Mouse (Mus musculus) liver, embryonic 13.5 days (tissue): ENCODE measurements around the gene AU022252. TPM values are rescaled to one million over a fixed set of nuclear protein-coding genes. Genes with fewer than 3 reads are reported as not detected.
A peak's percentile ranks its signal among the peaks of the same experiment; 100 is the strongest.

Experiments
- ATAC-seq: fragments of 200-750 bp; cut with Nextera tagmentation; 2 replicates; pipeline ENCODE4 v1.8.0; 2017; ENCODE audit warnings: low read depth, mild to moderate bottlenecking, moderate number of reproducible peaks, moderate library complexity
- DNase-seq: peaks from one replicate; pipeline ENCODE4 v3.0.0; 2022
- H3K27ac ChIP-seq: fragments of 300-500 bp; sonication (generic); 2 replicates; pipeline ENCODE4 v1.5.1; 2015; ENCODE audit warnings: moderate library complexity, mild to moderate bottlenecking, inconsistent platforms
- H3K27me3 ChIP-seq: fragments of 300-500 bp; sonication (generic); 2 replicates; pipeline ENCODE4 v1.6.1; 2015; ENCODE audit warnings: mild to moderate bottlenecking, inconsistent platforms
- H3K36me3 ChIP-seq: fragments of 300-500 bp; sonication (generic); 2 replicates; pipeline ENCODE4 v1.6.1; 2015; ENCODE audit warnings: mild to moderate bottlenecking, inconsistent platforms
- H3K4me1 ChIP-seq: fragments of 300-500 bp; sonication (generic); replicated peaks from 2 replicates; pipeline ENCODE4 v1.6.1; 2015; ENCODE audit warnings: inconsistent platforms
- H3K4me2 ChIP-seq: fragments of 300-500 bp; sonication (generic); 2 replicates; pipeline ENCODE4 v1.6.1; 2015; ENCODE audit warnings: inconsistent platforms, mild to moderate bottlenecking, moderate library complexity
- H3K4me3 ChIP-seq: fragments of 300-500 bp; sonication (generic); replicated peaks from 2 replicates; pipeline ENCODE4 v1.5.1; 2015; ENCODE audit warnings: mild to moderate bottlenecking, inconsistent platforms
- H3K9ac ChIP-seq: fragments of 300-500 bp; sonication (generic); 2 replicates; pipeline ENCODE4 v1.6.1; 2015; ENCODE audit warnings: mild to moderate bottlenecking, inconsistent platforms
- H3K9me3 ChIP-seq: fragments of 300-500 bp; sonication (generic); replicated peaks from 2 replicates; pipeline ENCODE4 v1.6.1; 2016; ENCODE audit warnings: inconsistent platforms
- WGBS: fragments of 180-500 bp; shearing (Covaris S2); methylation state at CpG from one replicate; pipeline ENCODE4 v1.1.7; 2015; ENCODE audit not compliant: insufficient replicate concordance; 5-methylcytosine and 5-hydroxymethylcytosine counted together
- polyA plus RNA-seq: library from polyadenylated mRNA; unstranded; fragments of >200 nt; fragmentation: Nextera tagmentation; extraction: Ambion mirVana; gene quantifications from 2 replicates; pipeline ENCODE4 v1.2.1, GENCODE M21; 2015

AU022252 gene
- polyA plus RNA-seq, 1 experiment from 2014 or later = 16.1 TPM

DNA sequence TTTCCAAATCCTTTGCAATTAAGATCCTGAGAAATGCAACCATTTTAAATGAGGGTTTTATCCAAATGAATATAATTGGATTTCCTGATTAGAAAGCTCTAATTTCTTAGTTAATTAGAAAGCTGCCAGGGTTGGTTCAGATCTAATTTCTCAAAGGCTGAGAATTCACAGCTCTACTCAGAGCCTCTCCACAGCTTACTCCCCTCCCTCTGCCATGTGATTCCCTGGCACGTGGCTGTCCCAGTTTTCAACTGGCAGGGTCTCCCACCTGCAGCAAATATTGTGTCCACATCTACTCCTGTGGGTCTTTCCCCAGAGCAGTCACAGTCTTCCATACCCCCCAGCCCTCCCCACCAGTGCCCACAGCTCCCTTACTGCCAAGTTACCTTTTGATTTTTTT, 49.0 kb downstream of the AU022252 start:
- Histone ChIP-seq H3K9me3 (no peaks in the 10 kb centered on the region), H3K36me3 (peaks cover 100% of the 10 kb centered on the region), H3K4me3 (peak overlapping the region; percentile 20; the same call in 1 of the 2 replicates), H3K9ac (0 out of 2 replicates have a peak overlapping the region, but pooled peaks have one; percentile 3), H3K27ac (peak overlapping the region; percentile 53; the same call in 1 of the 2 replicates), H3K4me1 (peaks cover 89% of the 10 kb centered on the region), H3K27me3 (no peaks in the 10 kb centered on the region), H3K4me2 (peak overlapping the region; percentile 25)
- DNase-seq = no peak
- WGBS = 55% methylated on average over 1 of the region's 1 CpGs
- ATAC-seq = no peak

DNA sequence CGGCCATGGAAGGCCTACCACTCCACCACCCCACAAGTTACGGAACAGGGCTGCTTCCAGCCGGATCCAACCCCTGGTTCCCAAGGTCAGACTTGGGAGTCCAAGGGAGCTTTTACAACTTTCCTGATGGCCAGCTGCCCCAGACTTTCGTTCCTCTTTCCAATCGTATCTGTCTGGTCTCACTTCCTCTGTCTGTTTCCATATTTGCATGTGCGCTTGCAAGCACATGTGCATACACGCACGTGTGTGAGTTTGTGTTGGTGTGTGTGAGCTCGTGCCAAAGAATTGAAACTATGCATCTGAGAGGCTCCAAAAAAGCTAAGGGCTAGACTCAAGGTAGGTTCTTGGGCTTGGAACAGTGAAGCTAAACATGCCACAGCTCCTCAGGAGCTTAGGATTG, 51.1 kb downstream of the AU022252 start:
- 0 out of 2 replicates have a peak overlapping the region, but pooled peaks have one; percentile 37 for H3K27ac ChIP-seq
- 64% methylated on average over 9 of the region's 9 CpGs for WGBS
- DNase-seq (no peak), ATAC-seq (no peak)
- no peaks in the 10 kb centered on the region for H3K27me3 ChIP-seq
- no peak overlapping the region; the same call in 1 of the 2 replicates for H3K4me2 ChIP-seq
- no peak overlapping the region for H3K4me3 ChIP-seq
- H3K4me1 ChIP-seq = peaks cover 87% of the 10 kb centered on the region
- H3K9me3 ChIP-seq = no peaks in the 10 kb centered on the region
- H3K9ac ChIP-seq = no peak overlapping the region
- H3K36me3 ChIP-seq = peaks cover 100% of the 10 kb centered on the region

DNA sequence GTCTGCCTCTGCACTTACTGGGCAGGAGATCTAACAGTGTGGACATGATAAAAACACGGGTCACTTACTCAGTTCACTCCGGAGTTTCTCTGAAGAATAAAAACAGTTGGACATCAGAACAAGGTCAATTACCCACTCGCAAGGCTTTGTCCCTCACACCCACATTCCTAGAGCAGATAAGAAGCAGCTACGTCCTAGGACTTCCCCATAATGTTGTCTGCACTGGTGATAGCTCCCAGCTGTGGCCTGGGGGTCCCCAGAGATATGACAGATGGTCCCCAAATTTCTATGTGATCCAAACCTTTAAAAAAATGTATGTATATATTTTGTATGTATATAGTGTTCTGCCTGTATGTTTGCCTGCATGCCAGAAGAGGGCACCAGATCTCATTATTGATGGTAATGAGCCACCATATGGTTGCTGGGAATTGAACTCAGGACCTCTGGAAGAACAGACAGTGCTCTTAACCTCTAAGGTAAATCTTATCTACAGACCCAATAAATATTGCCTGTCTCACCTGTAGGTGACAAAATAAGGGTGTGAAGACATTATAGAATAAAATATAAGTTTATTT, 52.3 kb downstream of the AU022252 start:
- DNase-seq (no peak), ATAC-seq (no peak)
- Histone ChIP-seq H3K27ac (peak overlapping the region; percentile 40; the same call in 1 of the 2 replicates), H3K9ac (no peak overlapping the region), H3K36me3 (peaks cover 97% of the 10 kb centered on the region), H3K9me3 (no peaks in the 10 kb centered on the region), H3K4me3 (0 out of 2 replicates have a peak overlapping the region, but pooled peaks have one; percentile 10), H3K4me1 (peaks cover 74% of the 10 kb centered on the region), H3K27me3 (no peaks in the 10 kb centered on the region), H3K4me2 (0 out of 2 replicates have a peak overlapping the region, but pooled peaks have one; percentile 2)
- WGBS = 39% methylated on average over 4 of the region's 4 CpGs

DNA sequence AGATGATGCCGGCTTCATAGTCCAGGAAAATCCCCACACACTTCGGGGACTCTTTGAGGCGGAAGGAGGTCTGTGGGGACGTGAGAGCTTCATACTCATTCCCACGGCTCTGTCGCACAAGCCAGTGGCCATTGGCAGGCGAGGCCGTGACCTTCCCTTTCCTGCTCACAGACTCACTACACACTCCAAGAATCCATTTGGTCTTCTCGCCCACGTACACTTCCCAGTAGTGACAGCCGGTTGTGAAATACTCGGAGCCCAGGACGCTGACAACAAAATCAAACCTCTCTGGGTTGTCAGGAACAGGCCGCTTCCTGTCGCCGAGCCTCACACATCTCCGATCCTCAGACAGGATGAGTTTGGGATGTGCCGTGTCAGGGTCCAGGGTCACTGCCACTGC, 54.2 kb downstream of the AU022252 start:
- 68% methylated on average over 18 of the region's 18 CpGs for WGBS
- no peaks in the 10 kb centered on the region for H3K9me3 ChIP-seq
- H3K27ac ChIP-seq = peak overlapping the region; percentile 24; the same call in 1 of the 2 replicates
- peaks cover 79% of the 10 kb centered on the region for H3K36me3 ChIP-seq
- ATAC-seq (no peak), DNase-seq (no peak)
- no peaks in the 10 kb centered on the region for H3K27me3 ChIP-seq
- H3K4me2 ChIP-seq = no peak overlapping the region
- no peak overlapping the region for H3K9ac ChIP-seq
- H3K4me3 ChIP-seq = no peak overlapping the region
- H3K4me1 ChIP-seq = peaks cover 70% of the 10 kb centered on the region

DNA sequence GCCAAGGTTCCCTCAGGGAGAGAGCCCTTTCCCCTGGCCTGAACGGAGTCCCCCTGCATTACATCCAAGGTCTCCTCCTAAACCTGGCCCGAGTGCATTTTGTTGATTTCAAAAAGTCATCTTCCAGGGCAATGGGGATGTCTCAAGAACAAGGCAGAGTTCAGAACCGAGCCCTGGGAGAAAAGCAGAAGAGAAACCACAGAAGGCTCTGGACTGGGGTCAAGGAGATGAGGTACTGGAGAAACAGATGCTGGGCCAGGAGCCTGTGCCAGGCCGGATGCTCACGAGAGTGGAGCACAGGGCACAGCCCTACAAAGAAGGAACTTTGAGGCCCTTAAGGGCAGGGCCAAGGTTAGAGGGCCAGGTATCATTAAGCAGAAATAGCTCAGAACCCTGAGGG, 54.8 kb downstream of the AU022252 start:
- ATAC-seq = no peak
- Histone ChIP-seq H3K9ac (no peak overlapping the region), H3K9me3 (no peaks in the 10 kb centered on the region), H3K4me1 (peaks cover 71% of the 10 kb centered on the region), H3K4me2 (no peak overlapping the region), H3K36me3 (peaks cover 72% of the 10 kb centered on the region), H3K4me3 (no peak overlapping the region), H3K27ac (peak overlapping the region; percentile 24; the same call in 1 of the 2 replicates), H3K27me3 (no peaks in the 10 kb centered on the region)
- 74% methylated on average over 5 of the region's 5 CpGs for WGBS
- DNase-seq = no peak

DNA sequence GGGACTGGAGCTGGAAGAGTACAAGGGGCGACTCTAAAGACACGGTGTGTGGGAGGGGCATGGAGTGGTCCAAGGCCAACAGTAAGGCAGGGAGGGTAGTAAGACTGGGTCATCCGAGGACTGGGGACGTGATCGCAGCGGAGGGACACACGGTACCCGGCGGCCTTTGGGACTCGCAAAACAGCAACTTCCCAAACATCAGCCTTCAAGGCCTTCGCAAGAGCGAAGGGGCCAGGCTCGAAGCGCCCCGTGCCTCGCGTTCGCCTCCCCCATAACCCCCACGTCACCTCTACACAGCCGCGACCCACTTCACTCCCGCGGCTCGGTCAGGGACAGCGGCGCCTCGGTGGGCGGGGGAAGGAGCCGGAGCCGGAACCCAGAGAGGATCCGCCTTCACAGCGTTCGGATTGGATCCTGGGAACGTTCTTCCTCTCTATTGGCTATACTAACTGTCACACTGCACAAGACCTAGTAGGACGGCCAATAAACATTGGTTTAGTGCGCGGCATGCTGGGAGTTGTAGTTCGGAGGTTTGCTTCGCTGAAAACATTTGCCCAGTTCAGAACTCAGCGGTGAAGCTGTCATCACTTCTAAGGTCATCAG, 58.6 kb downstream of the AU022252 start, which contains the start of gene Zfp691:
Gene Zfp691 (minus strand): TSS at position 345 of the 603 bp plus-strand sequence.
- Histone ChIP-seq H3K4me3 (peak within 1 kb of the TSS; percentile 83), H3K27ac (peak within 1 kb of the TSS; percentile 82), H3K9ac (peak within 1 kb of the TSS; percentile 91), H3K4me2 (peak within 1 kb of the TSS; percentile 89), H3K36me3 (peaks cover 56% of the 10 kb centered on the region), H3K4me1 (peaks cover 47% of the 10 kb centered on the region), H3K9me3 (no peaks in the 10 kb centered on the region), H3K27me3 (no peaks in the 10 kb centered on the region)
- DNase-seq = peak; percentile 93
- peak; percentile 99 for ATAC-seq
- WGBS = under 1% methylated on average over 40 of the region's 40 CpGs

DNA sequence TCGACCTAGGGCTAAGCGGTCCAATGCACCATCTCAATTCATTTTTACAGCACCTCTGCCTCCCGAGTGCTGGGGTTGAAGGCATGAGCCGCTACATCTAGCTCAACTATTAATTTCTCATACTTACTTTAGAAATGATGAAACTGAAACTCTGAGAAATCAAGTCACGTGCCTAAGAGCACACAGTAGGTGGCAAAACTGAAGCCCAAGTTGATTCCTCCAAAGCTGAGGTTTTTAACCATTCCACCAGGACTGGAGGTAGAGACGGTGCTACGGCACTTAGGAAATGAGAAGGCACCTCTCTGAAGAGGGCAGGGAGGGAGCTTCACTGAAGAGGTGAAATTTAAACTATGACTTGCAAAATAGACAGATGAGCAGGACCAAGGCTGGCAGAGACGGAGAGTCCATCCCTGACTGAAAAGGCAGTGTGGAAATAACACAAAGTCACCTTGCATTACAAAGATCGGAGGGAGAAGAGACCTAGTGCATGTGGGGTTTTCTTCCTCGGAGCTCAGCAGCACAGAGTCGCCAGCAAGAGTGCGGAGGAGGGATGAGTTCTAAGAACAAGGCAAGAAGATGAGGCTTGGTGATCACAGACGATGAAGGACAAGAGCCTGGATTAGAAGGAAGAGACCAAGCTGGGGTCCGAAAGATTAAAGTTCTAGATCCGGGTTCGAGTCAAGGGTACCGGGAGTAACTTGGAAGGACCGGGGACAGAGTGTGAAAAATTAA, 59.4 kb downstream of the AU022252 start:
- H3K4me1 ChIP-seq = peaks cover 39% of the 10 kb centered on the region
- no peaks in the 10 kb centered on the region for H3K27me3 ChIP-seq
- no peaks in the 10 kb centered on the region for H3K9me3 ChIP-seq
- 29% methylated on average over 18 of the region's 18 CpGs for WGBS
- H3K9ac ChIP-seq = peak overlapping the region; percentile 91
- peak overlapping the region; percentile 89 for H3K4me2 ChIP-seq
- ATAC-seq (no peak), DNase-seq (no peak)
- peaks cover 52% of the 10 kb centered on the region for H3K36me3 ChIP-seq
- peak overlapping the region; percentile 83 for H3K4me3 ChIP-seq
- H3K27ac ChIP-seq = peak overlapping the region; percentile 82

DNA sequence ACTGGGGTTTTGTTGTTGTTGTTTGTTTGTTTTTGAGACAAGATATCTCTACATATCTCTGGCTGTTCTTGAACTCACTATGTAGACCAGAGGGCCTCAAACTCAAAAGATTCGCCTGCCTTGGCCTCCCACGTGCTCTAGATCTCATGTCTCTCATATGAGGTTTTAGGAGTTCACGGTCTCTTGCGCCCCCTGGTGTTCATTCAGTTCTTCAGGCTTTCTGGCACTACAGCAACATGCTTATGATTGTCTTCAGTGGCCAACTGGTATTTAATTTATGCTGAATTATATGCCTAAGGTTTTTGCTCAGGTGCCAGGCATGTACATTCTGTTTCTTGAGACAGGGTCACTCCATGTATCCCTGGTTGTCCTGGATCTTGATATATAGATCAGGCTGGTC, 64.8 kb downstream of the AU022252 start:
- DNase-seq (peak; percentile 70), ATAC-seq (peak; percentile 37; the same call in 1 of the 2 replicates)
- Histone ChIP-seq H3K4me1 (peaks cover 16% of the 10 kb centered on the region), H3K4me3 (no peak overlapping the region), H3K36me3 (peaks cover 26% of the 10 kb centered on the region), H3K9ac (no peak overlapping the region), H3K4me2 (no peak overlapping the region), H3K9me3 (no peaks in the 10 kb centered on the region), H3K27me3 (no peaks in the 10 kb centered on the region), H3K27ac (no peak overlapping the region)
- 2% methylated on average over 4 of the region's 4 CpGs for WGBS

DNA sequence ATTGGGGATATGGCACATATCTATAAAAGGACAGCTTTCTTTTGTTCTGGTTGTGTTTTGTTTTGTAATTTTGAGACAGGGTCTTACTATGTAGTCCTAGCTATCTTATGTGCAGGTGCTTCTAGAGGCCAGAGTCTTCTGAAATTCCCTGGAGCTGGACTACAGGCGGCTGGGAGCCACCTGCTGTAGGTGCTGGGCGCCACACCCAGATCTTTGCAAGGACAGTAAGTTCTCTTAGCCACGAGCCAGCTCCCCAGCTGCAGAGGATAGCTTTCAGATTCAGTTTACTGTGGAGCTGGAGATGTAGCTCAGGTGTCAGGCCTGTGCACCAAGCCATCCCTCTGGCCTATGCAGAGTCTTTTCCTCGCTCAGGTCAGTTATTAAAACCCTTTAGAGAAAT, 65.4 kb downstream of the AU022252 start:
- H3K9me3 ChIP-seq = no peaks in the 10 kb centered on the region
- no peak overlapping the region for H3K9ac ChIP-seq
- H3K27me3 ChIP-seq = no peaks in the 10 kb centered on the region
- ATAC-seq = no peak
- DNase-seq = no peak
- H3K4me2 ChIP-seq = no peak overlapping the region
- H3K27ac ChIP-seq = no peak overlapping the region
- WGBS = 75% methylated on average over 4 of the region's 4 CpGs
- H3K36me3 ChIP-seq = peaks cover 26% of the 10 kb centered on the region
- no peak overlapping the region for H3K4me3 ChIP-seq
- peaks cover 10% of the 10 kb centered on the region; the same call in 1 of the 2 replicates for H3K4me1 ChIP-seq

DNA sequence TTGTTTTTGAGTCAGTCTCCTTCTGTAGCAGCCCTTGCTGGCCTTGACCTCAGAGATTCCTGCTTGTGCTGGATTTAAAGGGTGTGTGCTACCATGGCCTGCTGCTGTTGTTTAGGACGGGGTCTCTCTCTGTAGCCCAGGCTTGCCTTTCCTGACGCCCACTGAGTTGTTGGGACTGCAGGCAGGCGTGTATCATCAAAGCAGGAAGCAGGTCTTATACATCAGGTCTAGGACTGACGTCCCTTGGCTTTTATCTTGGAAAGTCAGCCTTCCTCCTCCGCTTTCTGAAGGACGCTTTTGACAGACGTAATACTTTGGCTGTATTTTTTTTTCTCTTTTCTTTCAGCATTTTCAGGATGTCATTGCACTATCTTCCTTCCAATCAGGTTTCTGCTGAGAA, 66.6 kb downstream of the AU022252 start:
- ATAC-seq = peak; percentile 53; the same call in 1 of the 2 replicates
- Histone ChIP-seq H3K4me3 (no peak overlapping the region), H3K9me3 (no peaks in the 10 kb centered on the region), H3K9ac (no peak overlapping the region), H3K27me3 (no peaks in the 10 kb centered on the region), H3K27ac (no peak overlapping the region), H3K4me1 (0 out of 2 replicates have a peak, but pooled peaks cover 5% of the 10 kb centered on the region), H3K4me2 (no peak overlapping the region), H3K36me3 (peaks cover 23% of the 10 kb centered on the region)
- no peak for DNase-seq
- 29% methylated on average over 7 of the region's 7 CpGs for WGBS

DNA sequence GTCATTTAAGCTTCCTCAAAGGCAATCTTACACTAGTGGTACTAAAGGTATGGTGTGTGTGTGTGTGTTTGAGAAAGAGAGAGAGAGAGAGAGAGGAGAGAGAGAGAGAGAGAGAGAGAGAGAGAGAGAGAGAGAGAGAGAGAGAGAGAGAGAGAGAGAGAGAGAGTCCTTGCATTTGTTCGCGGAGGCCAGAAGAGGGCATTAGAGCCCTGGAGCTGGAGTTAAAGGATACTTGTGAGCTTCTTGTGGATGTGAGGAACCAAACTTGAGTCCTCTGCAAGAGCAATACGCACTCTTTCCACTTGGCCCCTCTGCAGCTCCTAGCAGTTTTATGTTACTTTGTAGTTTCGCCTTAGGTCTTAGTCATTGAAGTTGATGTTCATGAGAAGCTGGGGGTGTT, 69.5 kb downstream of the AU022252 start:
- no peak overlapping the region for H3K4me2 ChIP-seq
- no peak overlapping the region for H3K27ac ChIP-seq
- DNase-seq (no peak), ATAC-seq (no peak)
- no peak overlapping the region for H3K4me3 ChIP-seq
- H3K36me3 ChIP-seq = no peaks in the 10 kb centered on the region
- H3K27me3 ChIP-seq = no peaks in the 10 kb centered on the region
- H3K9me3 ChIP-seq = no peaks in the 10 kb centered on the region
- 58% methylated on average over 4 of the region's 4 CpGs for WGBS
- no peak overlapping the region for H3K9ac ChIP-seq
- H3K4me1 ChIP-seq = 0 out of 2 replicates have a peak, but pooled peaks cover 5% of the 10 kb centered on the region
